Mouse (Mus musculus) olfactory bulb, adult 2 months (tissue): ENCODE results near the gene Atp8a2.

ENCODE experiments used
- CTCF ChIP-seq: fragments of 200-500 bp; IDR thresholded peaks from 2 replicates; pipeline ENCODE4 v1.5.1; 2012; ENCODE audit warnings: low read depth, mild to moderate bottlenecking, low read length, moderate library complexity; ENCODE audit not compliant: insufficient read depth
- POLR2A ChIP-seq: fragments of 200-500 bp; IDR thresholded peaks from 2 replicates; pipeline ENCODE4 v1.6.1; 2012; ENCODE audit warnings: mild to moderate bottlenecking, low read depth, low read length, moderate library complexity; ENCODE audit not compliant: insufficient read depth

DNA sequence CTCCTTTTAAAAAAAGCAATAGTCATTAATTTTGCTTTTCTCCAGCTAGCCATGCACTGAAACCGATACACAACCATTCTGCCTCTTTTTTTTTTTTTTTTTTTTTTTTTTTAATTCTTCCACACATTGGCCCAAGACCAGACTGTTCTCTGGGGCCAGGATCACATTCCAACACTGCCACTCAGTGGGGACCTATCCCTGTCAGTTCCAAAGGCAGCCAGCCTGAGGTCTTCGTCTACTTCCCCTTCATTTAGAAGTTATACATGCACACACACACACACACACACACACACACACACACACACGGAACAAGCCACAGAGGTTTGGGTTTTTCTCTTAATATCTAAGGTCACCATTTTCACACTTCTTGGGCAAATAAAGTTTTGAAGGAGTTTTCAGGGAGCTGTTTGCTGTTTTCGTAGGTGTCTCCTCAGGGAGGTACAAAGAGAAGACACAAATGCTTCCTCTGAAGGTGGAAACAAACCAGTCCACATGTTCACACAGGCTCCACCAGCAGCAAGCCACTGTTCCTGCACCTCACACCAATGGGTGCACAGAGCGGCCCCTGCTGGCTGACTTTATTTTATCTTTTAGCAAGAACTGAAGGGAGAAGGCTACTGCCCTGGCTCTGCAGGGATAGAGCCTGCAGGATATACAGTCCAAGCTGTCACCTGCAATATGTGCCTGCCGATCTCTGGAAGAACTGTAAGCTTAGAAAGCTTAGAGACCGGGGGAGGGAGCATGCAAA lies 253.9 kb downstream of the Atp8a2 start:
- TF ChIP-seq CTCF: peak; percentile 64
- no peak for TF ChIP-seq POLR2A
